Mouse (Mus musculus) MEL (cell line): ENCODE results near the gene Dgcr2. TPM values are rescaled to one million over a fixed set of nuclear protein-coding genes. Genes with fewer than 3 reads are reported as not detected.

Experiments used
- DNase-seq: peaks from one replicate; pipeline ENCODE4 v3.0.0; 2011; ENCODE audit warnings: low read depth, low spot score
- H3K27ac ChIP-seq: 2 replicates; pipeline ENCODE4 v1.5.1; 2012; ENCODE audit warnings: low read depth, mild to moderate bottlenecking, control low read depth, low read length, moderate library complexity; ENCODE audit not compliant: control insufficient read depth
- H3K27me3 ChIP-seq, 2 experiments: fragments of 150-350 bp in 1 of 2; sonication (generic) in 1 of 2; 2 replicates each; pipeline ENCODE4 v1.6.1; 2012; ENCODE audit warnings: low read length in 2 of 2, mild to moderate bottlenecking in 2 of 2, improper control_type of control experiment in 1 of 2, moderate library complexity in 1 of 2; ENCODE audit not compliant: insufficient read depth in 2 of 2, control insufficient read depth in 1 of 2
- H3K36me3 ChIP-seq, 2 experiments: 2 replicates each; pipeline ENCODE4 v1.6.1; 2012 to 2014; ENCODE audit warnings: low read length in 2 of 2, improper control_type of control experiment in 1 of 2, inconsistent platforms in 1 of 2, mild to moderate bottlenecking in 1 of 2; ENCODE audit not compliant: insufficient read depth in 2 of 2, control insufficient read depth in 1 of 2
- H3K4me1 ChIP-seq, 2 experiments: fragments of 150-350 bp in 1 of 2; sonication (generic) in 1 of 2; 2 replicates each; pipeline ENCODE4 v1.6.1; 2012; ENCODE audit warnings: low read length in 2 of 2, improper control_type of control experiment in 1 of 2, mild to moderate bottlenecking in 1 of 2; ENCODE audit not compliant: insufficient read depth in 2 of 2, control insufficient read depth in 1 of 2
- H3K4me3 ChIP-seq, 2 experiments: fragments of 150-350 bp in 1 of 2; sonication (generic) in 1 of 2; 2 replicates each; pipeline ENCODE4 v1.5.1; 2012; ENCODE audit warnings: low read depth in 2 of 2, low read length in 2 of 2, mild to moderate bottlenecking in 2 of 2, moderate library complexity in 2 of 2, control low read depth in 1 of 2, improper control_type of control experiment in 1 of 2; ENCODE audit not compliant: control insufficient read depth in 1 of 2, insufficient read depth in 1 of 2
- H3K79me2 ChIP-seq: 2 replicates; pipeline ENCODE4 v1.6.1; 2012; ENCODE audit warnings: mild to moderate bottlenecking, low read length, moderate library complexity; ENCODE audit not compliant: control insufficient read depth, poor library complexity, insufficient read depth
- H3K9ac ChIP-seq: 2 replicates; pipeline ENCODE4 v1.6.1; 2012; ENCODE audit warnings: low read depth, mild to moderate bottlenecking, control low read depth, low read length, moderate library complexity; ENCODE audit not compliant: control insufficient read depth, poor library complexity, severe bottlenecking
- H3K9me3 ChIP-seq: fragments of 150-350 bp; sonication (generic); replicated peaks from 2 replicates; pipeline ENCODE4 v1.6.1; 2012; ENCODE audit warnings: mild to moderate bottlenecking, low read length, improper control_type of control experiment, moderate library complexity; ENCODE audit not compliant: insufficient read depth
- CHD1 ChIP-seq: IDR thresholded peaks from 2 replicates; pipeline ENCODE4 v1.6.1; 2012; ENCODE audit warnings: low read depth, mild to moderate bottlenecking, inconsistent platforms, low read length, improper control_type of control experiment
- CHD2 ChIP-seq: IDR thresholded peaks from 2 replicates; pipeline ENCODE4 v1.6.1; 2011; ENCODE audit warnings: low read length, improper control_type of control experiment
- CTCF ChIP-seq, 3 experiments: IDR thresholded peaks in 2 of 3; conservative IDR thresholded peaks in 1 of 3; 2 replicates each; pipeline ENCODE4 v1.5.1; 2011 to 2012; ENCODE audit warnings: low read length in 3 of 3, low read depth in 2 of 3, mild to moderate bottlenecking in 2 of 3, improper control_type of control experiment in 1 of 3, inconsistent platforms in 1 of 3, mixed read lengths in 1 of 3, moderate library complexity in 1 of 3; ENCODE audit not compliant: control insufficient read depth in 1 of 3, insufficient read depth in 1 of 3, poor library complexity in 1 of 3, severe bottlenecking in 1 of 3
- E2F4 ChIP-seq: IDR thresholded peaks from 2 replicates; pipeline ENCODE4 v1.6.1; 2011; ENCODE audit warnings: low read depth, low read length, improper control_type of control experiment, borderline replicate concordance
- ELF1 ChIP-seq: IDR thresholded peaks from 2 replicates; pipeline ENCODE4 v1.6.1; 2014; ENCODE audit warnings: low read depth, mild to moderate bottlenecking, inconsistent platforms, low read length, improper control_type of control experiment, moderate library complexity
- EP300 ChIP-seq, 2 experiments: IDR thresholded peaks; 2 replicates each; pipeline ENCODE4 v1.6.1; 2011; ENCODE audit warnings: improper control_type of control experiment in 2 of 2, low read length in 2 of 2, low read depth in 1 of 2, mild to moderate bottlenecking in 1 of 2
- ETS1 ChIP-seq: IDR thresholded peaks from 2 replicates; pipeline ENCODE4 v1.6.1; 2012; ENCODE audit warnings: low read depth, mild to moderate bottlenecking, inconsistent platforms, low read length, improper control_type of control experiment, moderate library complexity
- GABPA ChIP-seq: IDR thresholded peaks from 2 replicates; pipeline ENCODE4 v1.6.1; 2012; ENCODE audit warnings: low read depth, mild to moderate bottlenecking, inconsistent platforms, low read length, improper control_type of control experiment, moderate library complexity
- GATA1 ChIP-seq: IDR thresholded peaks from 2 replicates; pipeline ENCODE4 v1.6.1; 2011; ENCODE audit warnings: low read depth, low read length, improper control_type of control experiment
- HCFC1 ChIP-seq: IDR thresholded peaks from 2 replicates; pipeline ENCODE4 v1.6.1; 2012; ENCODE audit warnings: low read depth, mild to moderate bottlenecking, inconsistent platforms, low read length, improper control_type of control experiment, moderate library complexity
- JUND ChIP-seq: IDR thresholded peaks from 2 replicates; pipeline ENCODE4 v1.6.1; 2011; ENCODE audit warnings: low read depth, mild to moderate bottlenecking, improper control_type of control experiment, low read length
- KAT2A ChIP-seq: conservative IDR thresholded peaks from 2 replicates; pipeline ENCODE4 v1.6.1; 2012; ENCODE audit warnings: low read depth, low read length, improper control_type of control experiment, inconsistent platforms
- MAFK ChIP-seq: IDR thresholded peaks from 2 replicates; pipeline ENCODE4 v1.6.1; 2011; ENCODE audit warnings: low read depth, mild to moderate bottlenecking, low read length, improper control_type of control experiment, borderline replicate concordance
- MAX ChIP-seq: IDR thresholded peaks from 2 replicates; pipeline ENCODE4 v1.6.1; 2011; ENCODE audit warnings: low read length, improper control_type of control experiment
- MAZ ChIP-seq: IDR thresholded peaks from 2 replicates; pipeline ENCODE4 v1.6.1; 2012; ENCODE audit warnings: low read depth, mild to moderate bottlenecking, inconsistent platforms, low read length, improper control_type of control experiment
- MEF2A ChIP-seq: IDR thresholded peaks from 2 replicates; pipeline ENCODE4 v1.6.1; 2014; ENCODE audit warnings: low read depth, mild to moderate bottlenecking, inconsistent platforms, low read length, improper control_type of control experiment; ENCODE audit not compliant: poor library complexity, insufficient replicate concordance, severe bottlenecking; ENCODE audit errors: extremely low read depth
- MXI1 ChIP-seq: IDR thresholded peaks from 2 replicates; pipeline ENCODE4 v1.6.1; 2011; ENCODE audit warnings: mild to moderate bottlenecking, low read depth, low read length, improper control_type of control experiment
- MYB ChIP-seq: IDR thresholded peaks from 2 replicates; pipeline ENCODE4 v1.6.1; 2011; ENCODE audit warnings: mild to moderate bottlenecking, low read depth, low read length, improper control_type of control experiment
- MYC ChIP-seq: IDR thresholded peaks from 2 replicates; pipeline ENCODE4 v1.6.1; 2011; ENCODE audit warnings: low read depth, mild to moderate bottlenecking, low read length, improper control_type of control experiment, moderate library complexity
- NELFE ChIP-seq: IDR thresholded peaks from 2 replicates; pipeline ENCODE4 v1.6.1; 2011; ENCODE audit warnings: low read depth, low read length, improper control_type of control experiment
- NRF1 ChIP-seq: IDR thresholded peaks from 2 replicates; pipeline ENCODE4 v1.6.1; 2014; ENCODE audit warnings: low read depth, mild to moderate bottlenecking, inconsistent platforms, low read length, improper control_type of control experiment, moderate library complexity; ENCODE audit not compliant: poor library complexity, insufficient read depth, severe bottlenecking
- POLR2A ChIP-seq, 2 experiments: IDR thresholded peaks; 2 replicates each; pipeline ENCODE4 v1.6.1; 2011 to 2012; ENCODE audit warnings: low read length in 2 of 2, mild to moderate bottlenecking in 2 of 2, control low read depth in 1 of 2, improper control_type of control experiment in 1 of 2, low read depth in 1 of 2, moderate library complexity in 1 of 2; ENCODE audit not compliant: control insufficient read depth in 1 of 2, insufficient read depth in 1 of 2, poor library complexity in 1 of 2
- POLR2AphosphoS2 ChIP-seq: IDR thresholded peaks from 2 replicates; pipeline ENCODE4 v1.6.1; 2011; ENCODE audit warnings: low read length, improper control_type of control experiment
- POLR2AphosphoS5 ChIP-seq: IDR thresholded peaks from 2 replicates; pipeline ENCODE4 v1.6.1; 2012; ENCODE audit warnings: low read depth, borderline replicate concordance, mild to moderate bottlenecking, inconsistent platforms, low read length, moderate library complexity, mixed read lengths
- RAD21 ChIP-seq: IDR thresholded peaks from 2 replicates; pipeline ENCODE4 v1.6.1; 2011; ENCODE audit warnings: mild to moderate bottlenecking, low read depth, low read length, improper control_type of control experiment
- RCOR1 ChIP-seq: IDR thresholded peaks from 2 replicates; pipeline ENCODE4 v1.6.1; 2012; ENCODE audit warnings: low read depth, mild to moderate bottlenecking, inconsistent platforms, low read length, improper control_type of control experiment
- SIN3A ChIP-seq: IDR thresholded peaks from 2 replicates; pipeline ENCODE4 v1.6.1; 2012; ENCODE audit warnings: low read length, improper control_type of control experiment, inconsistent platforms
- SMC3 ChIP-seq: IDR thresholded peaks from 2 replicates; pipeline ENCODE4 v1.6.1; 2011; ENCODE audit warnings: low read depth, low read length, improper control_type of control experiment
- TAL1 ChIP-seq: IDR thresholded peaks from 2 replicates; pipeline ENCODE4 v1.6.1; 2012; ENCODE audit warnings: mild to moderate bottlenecking, inconsistent platforms, low read length, moderate library complexity, mixed read lengths
- TBP ChIP-seq: IDR thresholded peaks from 2 replicates; pipeline ENCODE4 v1.8.0; 2011; ENCODE audit warnings: low read depth, low read length, improper control_type of control experiment
- TCF12 ChIP-seq: IDR thresholded peaks from 2 replicates; pipeline ENCODE4 v1.6.1; 2014; ENCODE audit warnings: low read depth, mild to moderate bottlenecking, inconsistent platforms, low read length, improper control_type of control experiment, moderate library complexity
- UBTF ChIP-seq: IDR thresholded peaks from 2 replicates; pipeline ENCODE4 v1.6.1; 2012; ENCODE audit warnings: low read depth, mild to moderate bottlenecking, inconsistent platforms, low read length, improper control_type of control experiment, moderate library complexity, borderline replicate concordance; ENCODE audit not compliant: insufficient read depth
- USF2 ChIP-seq, 2 experiments: IDR thresholded peaks; 2 replicates each; pipeline ENCODE4 v1.6.1; 2011 to 2012; ENCODE audit warnings: improper control_type of control experiment in 2 of 2, low read length in 2 of 2, borderline replicate concordance in 1 of 2, inconsistent platforms in 1 of 2, low read depth in 1 of 2, mild to moderate bottlenecking in 1 of 2; ENCODE audit not compliant: insufficient read depth in 1 of 2
- ZC3H11A ChIP-seq: IDR thresholded peaks from 2 replicates; pipeline ENCODE4 v1.6.1; 2012; ENCODE audit warnings: low read depth, mild to moderate bottlenecking, inconsistent platforms, low read length, improper control_type of control experiment
- ZKSCAN1 ChIP-seq: IDR thresholded peaks from 2 replicates; pipeline ENCODE4 v1.6.1; 2012; ENCODE audit warnings: low read depth, mild to moderate bottlenecking, inconsistent platforms, low read length, improper control_type of control experiment, moderate library complexity
- ZMIZ1 ChIP-seq: IDR thresholded peaks from 2 replicates; pipeline ENCODE4 v1.6.1; 2012; ENCODE audit warnings: low read depth, mild to moderate bottlenecking, inconsistent platforms, low read length, improper control_type of control experiment, moderate library complexity
- ZNF384 ChIP-seq: IDR thresholded peaks from 2 replicates; pipeline ENCODE4 v1.6.1; 2012; ENCODE audit warnings: low read depth, mild to moderate bottlenecking, inconsistent platforms, low read length, improper control_type of control experiment
- polyA plus RNA-seq, 2 experiments: library from polyadenylated mRNA; stranded (reverse) in 1 of 2; unstranded in 1 of 2; fragments of >175 nt in 1 of 2; fragments of >200 nt in 1 of 2; gene quantifications; 2 replicates each; pipeline versions ENCODE4 v1.2.1 to v1.2.4; 2012; ENCODE audit warnings: low replicate concordance in 2 of 2, low read depth in 1 of 2; ENCODE audit not compliant: insufficient read length in 2 of 2, insufficient read depth in 1 of 2, missing spikeins in 1 of 2
- total RNA-seq: library from RNA; depleted of rRNA; stranded (reverse); fragments of 300-350 nt; gene quantifications from 2 replicates; pipeline ENCODE4 v1.2.3, GENCODE M21; 2012

The Dgcr2 gene
- total and polyA plus RNA-seq, 3 experiments = 37.1 to 53.7 TPM; not detected in 1

GRCm38 (mm10) chr16:17928627-17929104 is 30.3 kb upstream of the Dgcr2 start:
- H3K36me3 ChIP-seq = peaks cover 0 to 14% of the 10 kb centered on the region in 2 experiments; a peak in 2 of 4 replicates
- peak overlapping the region; percentile 86 for H3K9ac ChIP-seq
- H3K4me3 ChIP-seq = peak overlapping the region; percentile 58 to 80
- H3K9me3 ChIP-seq = no peaks in the 10 kb centered on the region
- H3K4me1 ChIP-seq = peaks cover 9 to 25% of the 10 kb centered on the region in 2 experiments
- H3K27ac ChIP-seq = peak overlapping the region; percentile 96
- no peaks in the 10 kb centered on the region for H3K27me3 ChIP-seq
- DNase-seq = peak; percentile 95
- peaks cover 9% of the 10 kb centered on the region for H3K79me2 ChIP-seq
- TF ChIP-seq USF2 (IDR thresholded peaks at IDR 0.05; ENCODE audit: borderline replicate concordance in 1 of 2, insufficient read depth in 1 of 2, low read depth in 1 of 2, low read length in 2 of 2) = no peak
- peak; percentile 36 to 94 (median 70) for TF ChIP-seq CTCF (IDR thresholded peaks at IDR 0.05 in 2 of 3, conservative IDR thresholded peaks at IDR 0.05 in 1 of 3; ENCODE audit: control insufficient read depth in 1 of 3, insufficient read depth in 1 of 3, low read depth in 2 of 3, low read length in 3 of 3, poor library complexity in 1 of 3, severe bottlenecking in 1 of 3)
- TF ChIP-seq EP300 (IDR thresholded peaks at IDR 0.05; ENCODE audit: low read depth in 1 of 2, low read length in 2 of 2) = peak; percentile 9 to 24; a peak in 1 of 4 replicates
- TF ChIP-seq MAFK = no peak
- peak; percentile 26; the same call in 1 of the 2 replicates for TF ChIP-seq ZC3H11A
- no peak for TF ChIP-seq MYB
- TF ChIP-seq MAX = no peak
- TF ChIP-seq KAT2A = no peak
- TF ChIP-seq TAL1 = peak; percentile 74
- TF ChIP-seq RAD21 = peak; percentile 58
- TF ChIP-seq ZNF384 = no peak
- TF ChIP-seq SIN3A = peak; percentile 71; the same call in 1 of the 2 replicates
- TF ChIP-seq POLR2AphosphoS2 = no peak
- no peak for TF ChIP-seq JUND
- TF ChIP-seq CHD1 = no peak
- peak; percentile 17; the same call in 1 of the 2 replicates for TF ChIP-seq MYC
- TF ChIP-seq POLR2A (IDR thresholded peaks at IDR 0.05; ENCODE audit: control insufficient read depth in 1 of 2, insufficient read depth in 1 of 2, low read depth in 1 of 2, low read length in 2 of 2, poor library complexity in 1 of 2) = peak in 1 of 2 experiments; percentile 52; a peak in 1 of 4 replicates
- TF ChIP-seq MAZ = no peak
- TF ChIP-seq TBP = peak; percentile 69; the same call in 1 of the 2 replicates
- TF ChIP-seq UBTF = no peak
- TF ChIP-seq POLR2AphosphoS5 = no peak
- peak; percentile 69 for TF ChIP-seq SMC3
- TF ChIP-seq MXI1 = no peak
- TF ChIP-seq ZKSCAN1 = no peak
- TF ChIP-seq GABPA = no peak
- TF ChIP-seq NELFE = no peak
- TF ChIP-seq GATA1 = 0 out of 2 replicates have a peak, but pooled peaks have one; percentile 29
- peak; percentile 14; the same call in 1 of the 2 replicates for TF ChIP-seq TCF12
- peak; percentile 74 for TF ChIP-seq HCFC1
- peak; percentile 37; the same call in 1 of the 2 replicates for TF ChIP-seq ETS1
- TF ChIP-seq ELF1 = no peak
- TF ChIP-seq E2F4 = no peak
- TF ChIP-seq CHD2 = no peak
- no peak for TF ChIP-seq NRF1
- no peak for TF ChIP-seq ZMIZ1
- no peak for TF ChIP-seq RCOR1
- no peak for TF ChIP-seq MEF2A
